Mouse (Mus musculus) adrenal gland, postnatal 14 days (tissue): ENCODE data around the gene Gm29276. TPM values are rescaled to one million over a fixed set of nuclear protein-coding genes. Genes with fewer than 3 reads are reported as not detected.
"Not testable (repeated sequence)": the region's sequence is repeated elsewhere in the genome, so short reads cannot be mapped to it uniquely, and the experiment has no call there.

ENCODE experiments used
- DNase-seq: peaks from one replicate; pipeline ENCODE4 v3.0.0; 2021; ENCODE audit warnings: mixed read lengths
- long read RNA-seq, 2 experiments: library from polyadenylated mRNA; stranded (forward); transcript quantifications; one replicate each; pipeline ENCODE4 v2.0.0; 2021
- total RNA-seq: library from RNA; stranded (reverse); gene quantifications from 2 replicates; pipeline ENCODE4 v1.2.3, GENCODE M21; 2021

Gm29276 gene
- total RNA-seq, result not detected in 2 replicates
- long read RNA-seq, experiment 1, result 0 reads
- long read RNA-seq, experiment 2, result 0 reads

- DNase-seq, result not testable (repeated sequence)
Measured at GRCm38 (mm10) chrY:42582150-42582549, at the start of gene Gm29276. Gene Gm29276, minus strand, starts transcription at chrY:42582250.
